Mouse (Mus musculus): ENCODE measurements around the gene Olfr1029. TPM values are rescaled to one million over a fixed set of nuclear protein-coding genes. Genes with fewer than 3 reads are reported as not detected.
"Not testable (repeated sequence)": the region's sequence is repeated elsewhere in the genome, so short reads cannot be mapped to it uniquely, and the experiment has no call there.

The Olfr1029 gene
- polyA plus RNA-seq (2014; fragmentation: Nextera tagmentation; extraction: Ambion mirVana): not detected in 2 replicates

DNA sequence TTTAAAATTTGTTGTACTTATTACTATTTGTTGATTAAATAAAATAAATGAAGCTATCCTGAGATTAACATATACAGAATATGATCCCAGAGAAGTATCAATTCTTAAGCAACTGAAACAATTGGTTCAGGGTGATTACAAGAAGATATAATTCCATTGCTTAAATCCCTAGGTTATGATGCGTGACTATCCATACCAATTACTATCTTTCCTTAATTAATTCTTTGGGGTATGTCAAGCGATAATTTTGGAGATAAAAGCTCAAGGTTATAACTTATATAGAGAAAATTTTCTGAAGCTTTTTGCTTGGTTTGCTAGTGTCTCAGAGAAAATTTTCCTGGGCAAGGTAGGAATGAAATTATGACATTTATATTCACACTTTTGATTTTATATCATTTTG is at the start of gene Olfr1029:
Gene Olfr1029 (plus strand): TSS at position 301 of the 400 bp plus-strand sequence.
- H3K27ac ChIP-seq (ENCODE audit: low read depth, low read length): no peak within 1 kb of the TSS
- DNase-seq (ENCODE audit: low spot score) (no peak), ATAC-seq (replicated peaks; ENCODE audit: low FRiP score) (no peak)
- no peaks in the 10 kb centered on the region for H3K4me1 ChIP-seq (replicated peaks; ENCODE audit: control insufficient read depth, insufficient read depth, low read length)
- H3K4me2 ChIP-seq (ENCODE audit: low read depth, low read length, severe bottlenecking): no peak within 1 kb of the TSS
- no peaks in the 10 kb centered on the region for H3K27me3 ChIP-seq (ENCODE audit: control insufficient read depth, insufficient read depth, low read length)
- no peaks in the 10 kb centered on the region for H3K36me3 ChIP-seq (ENCODE audit: control insufficient read depth, insufficient read depth, low read length)
- whole genome bisulfite sequencing: 81% methylated on average over 2 of the region's 2 CpGs
- no peak within 1 kb of the TSS for H3K4me3 ChIP-seq (ENCODE audit: low read depth, low read length)
- H3K9ac ChIP-seq (ENCODE audit: low read length): no peak within 1 kb of the TSS
- no peaks in the 10 kb centered on the region for H3K9me3 ChIP-seq (ENCODE audit: control insufficient read depth, low read length)

DNA sequence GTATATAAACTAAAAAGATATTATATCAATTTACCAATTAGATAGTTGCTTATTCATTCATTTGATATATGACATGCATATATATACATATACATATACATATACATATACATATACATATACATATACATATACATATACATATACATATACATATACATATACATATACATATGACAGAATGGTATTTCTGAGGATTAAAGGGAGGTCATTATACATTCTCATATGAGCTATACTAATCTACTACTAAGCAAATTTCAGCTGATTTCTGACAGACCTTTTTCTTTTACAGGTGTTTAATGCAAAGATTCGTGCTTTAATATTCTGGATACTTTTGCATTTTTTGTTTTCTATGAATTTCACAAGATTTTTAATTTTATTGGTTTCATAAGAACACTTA is 23.6 kb upstream of the Olfr1029 start, which contains the start of gene Olfr1028:
Gene Olfr1028 (plus strand): TSS at position 301 of the 400 bp plus-strand sequence.
- Histone ChIP-seq H3K9me3 (ENCODE audit: control insufficient read depth, low read length) (no peaks in the 10 kb centered on the region), H3K4me1 (replicated peaks; ENCODE audit: control insufficient read depth, insufficient read depth, low read length) (no peaks in the 10 kb centered on the region), H3K27me3 (ENCODE audit: control insufficient read depth, insufficient read depth, low read length) (no peaks in the 10 kb centered on the region), H3K4me2 (ENCODE audit: low read depth, low read length, severe bottlenecking) (no peak within 1 kb of the TSS), H3K36me3 (ENCODE audit: control insufficient read depth, insufficient read depth, low read length) (no peaks in the 10 kb centered on the region), H3K27ac (ENCODE audit: low read depth, low read length) (no peak within 1 kb of the TSS), H3K4me3 (ENCODE audit: low read depth, low read length) (no peak within 1 kb of the TSS), H3K9ac (ENCODE audit: low read length) (no peak within 1 kb of the TSS)
- WGBS: 83% methylated on average over 1 of the region's 1 CpGs
- ATAC-seq (replicated peaks; ENCODE audit: low FRiP score) (no peak), DNase-seq (ENCODE audit: low spot score) (no peak)

DNA sequence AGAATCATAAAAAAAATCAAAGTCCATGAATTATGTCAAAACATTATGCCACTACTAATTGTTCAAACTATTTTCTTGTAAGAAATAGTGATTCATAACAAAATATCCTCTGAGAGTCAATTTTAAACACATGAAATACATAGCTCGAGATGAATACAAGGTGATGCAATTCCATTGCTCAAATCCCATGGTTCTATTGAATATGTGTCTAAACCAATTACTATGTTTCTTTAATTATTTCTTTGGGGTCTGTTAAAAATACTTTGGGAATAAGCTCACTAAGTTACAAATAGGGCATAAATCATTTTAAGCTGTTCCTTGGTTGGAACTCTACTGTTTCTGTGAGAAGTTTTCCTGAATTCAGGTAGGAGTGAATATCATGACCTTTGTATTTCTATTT is 5.3 kb downstream of the Olfr1029 start, which contains the start of gene Olfr1030:
Gene Olfr1030 (plus strand): TSS at position 301 of the 400 bp plus-strand sequence.
- Histone ChIP-seq H3K36me3 (ENCODE audit: control insufficient read depth, insufficient read depth, low read length) (no peaks in the 10 kb centered on the region), H3K4me2 (ENCODE audit: low read depth, low read length, severe bottlenecking) (no peak within 1 kb of the TSS), H3K27me3 (ENCODE audit: control insufficient read depth, insufficient read depth, low read length) (no peaks in the 10 kb centered on the region), H3K4me1 (replicated peaks; ENCODE audit: control insufficient read depth, insufficient read depth, low read length) (no peaks in the 10 kb centered on the region), H3K27ac (ENCODE audit: low read depth, low read length) (no peak within 1 kb of the TSS), H3K4me3 (ENCODE audit: low read depth, low read length) (no peak within 1 kb of the TSS), H3K9ac (ENCODE audit: low read length) (no peak within 1 kb of the TSS), H3K9me3 (ENCODE audit: control insufficient read depth, low read length) (no peaks in the 10 kb centered on the region)
- 83% methylated on average over 1 of the region's 1 CpGs for WGBS
- ATAC-seq (replicated peaks; ENCODE audit: low FRiP score) (no peak), DNase-seq (ENCODE audit: low spot score) (no peak)

DNA sequence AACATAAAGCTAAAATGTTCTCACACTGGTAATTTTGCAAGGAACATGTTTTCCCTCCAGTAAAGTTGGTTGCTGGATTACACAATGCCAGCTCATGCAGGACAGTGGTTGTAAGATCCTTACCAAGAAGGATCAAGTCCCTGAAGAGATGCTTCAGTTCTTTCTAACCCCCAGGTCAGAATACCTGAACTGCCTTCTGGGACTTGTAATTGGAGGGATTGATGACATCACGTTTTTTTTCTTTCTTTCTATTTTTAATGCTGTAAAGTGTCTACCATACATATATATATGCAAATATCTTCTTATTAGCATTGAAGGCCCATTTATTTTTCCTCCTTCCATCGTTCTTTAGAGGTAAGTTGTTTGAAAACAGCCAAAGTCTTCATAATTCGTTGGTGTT is 16.3 kb downstream of the Olfr1029 start, which contains the start of gene Olfr1031:
Gene Olfr1031 (plus strand): TSS at position 301 of the 400 bp plus-strand sequence.
- Histone ChIP-seq H3K4me2 (ENCODE audit: low read depth, low read length, severe bottlenecking) (no peak within 1 kb of the TSS), H3K36me3 (ENCODE audit: control insufficient read depth, insufficient read depth, low read length) (no peaks in the 10 kb centered on the region), H3K9ac (ENCODE audit: low read length) (no peak within 1 kb of the TSS), H3K27ac (ENCODE audit: low read depth, low read length) (no peak within 1 kb of the TSS), H3K27me3 (ENCODE audit: control insufficient read depth, insufficient read depth, low read length) (no peaks in the 10 kb centered on the region), H3K4me3 (ENCODE audit: low read depth, low read length) (no peak within 1 kb of the TSS), H3K4me1 (replicated peaks; ENCODE audit: control insufficient read depth, insufficient read depth, low read length) (no peaks in the 10 kb centered on the region), H3K9me3 (ENCODE audit: control insufficient read depth, low read length) (no peaks in the 10 kb centered on the region)
- 69% methylated on average over 3 of the region's 3 CpGs for WGBS
- no peak for ATAC-seq (replicated peaks; ENCODE audit: low FRiP score)
- no peak for DNase-seq (ENCODE audit: low spot score)

DNA sequence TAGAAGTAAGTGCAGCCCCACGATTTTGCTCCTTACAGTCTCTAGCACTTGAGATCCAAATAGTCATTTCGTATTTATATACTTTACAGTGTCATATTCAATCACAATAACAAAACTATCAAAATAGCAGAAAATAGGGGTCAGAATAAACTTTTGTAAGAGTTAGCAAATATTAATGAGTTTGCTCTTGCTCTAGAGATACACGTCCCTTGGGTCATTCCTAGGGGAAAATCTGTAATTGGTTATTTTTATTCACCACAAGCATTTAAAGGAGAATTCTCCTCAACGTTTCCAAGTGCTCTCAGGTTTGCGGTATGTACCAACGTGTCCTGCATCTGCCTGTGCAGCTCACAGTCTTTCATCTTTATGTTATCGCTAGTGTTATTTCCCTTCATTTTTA is 31.5 kb downstream of the Olfr1029 start, which contains the start of gene Olfr1032:
Gene Olfr1032 (plus strand): TSS at position 301 of the 400 bp plus-strand sequence.
- Histone ChIP-seq H3K4me2 (ENCODE audit: low read depth, low read length, severe bottlenecking) (no peak within 1 kb of the TSS), H3K36me3 (ENCODE audit: control insufficient read depth, insufficient read depth, low read length) (no peaks in the 10 kb centered on the region), H3K4me3 (ENCODE audit: low read depth, low read length) (no peak within 1 kb of the TSS), H3K27me3 (ENCODE audit: control insufficient read depth, insufficient read depth, low read length) (no peaks in the 10 kb centered on the region), H3K9me3 (ENCODE audit: control insufficient read depth, low read length) (no peaks in the 10 kb centered on the region), H3K27ac (ENCODE audit: low read depth, low read length) (no peak within 1 kb of the TSS), H3K4me1 (replicated peaks; ENCODE audit: control insufficient read depth, insufficient read depth, low read length) (no peaks in the 10 kb centered on the region), H3K9ac (ENCODE audit: low read length) (no peak within 1 kb of the TSS)
- ATAC-seq (replicated peaks; ENCODE audit: low FRiP score) (no peak), DNase-seq (ENCODE audit: low spot score) (no peak)
- WGBS: 82% methylated on average over 7 of the region's 7 CpGs

DNA sequence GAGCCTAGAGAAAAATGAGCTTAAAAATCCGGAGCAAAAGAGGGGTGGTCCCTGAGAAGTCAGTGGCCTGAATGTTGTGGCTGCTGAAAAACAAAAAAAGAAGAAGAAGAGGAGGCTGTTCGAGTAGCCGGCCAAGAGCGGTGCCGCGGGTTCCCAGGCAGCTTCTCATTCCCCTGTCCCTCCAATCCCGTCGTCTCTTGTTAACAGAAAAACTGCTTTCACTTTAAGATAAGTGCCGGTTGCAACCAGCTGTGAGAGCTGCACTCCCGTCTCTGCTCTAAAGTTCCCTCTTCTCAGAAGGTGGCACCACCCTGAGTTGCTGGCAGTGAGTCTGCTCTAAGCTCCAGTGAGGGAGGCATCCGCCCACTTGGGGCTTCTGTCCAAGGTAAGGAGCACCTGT is 46.7 kb downstream of the Olfr1029 start, which contains the start of gene Olfr1033:
Gene Olfr1033 (plus strand): TSS at position 228 of the 400 bp plus-strand sequence.
- ATAC-seq (replicated peaks; ENCODE audit: low FRiP score); DNase-seq (ENCODE audit: low spot score): not testable (repeated sequence)

DNA sequence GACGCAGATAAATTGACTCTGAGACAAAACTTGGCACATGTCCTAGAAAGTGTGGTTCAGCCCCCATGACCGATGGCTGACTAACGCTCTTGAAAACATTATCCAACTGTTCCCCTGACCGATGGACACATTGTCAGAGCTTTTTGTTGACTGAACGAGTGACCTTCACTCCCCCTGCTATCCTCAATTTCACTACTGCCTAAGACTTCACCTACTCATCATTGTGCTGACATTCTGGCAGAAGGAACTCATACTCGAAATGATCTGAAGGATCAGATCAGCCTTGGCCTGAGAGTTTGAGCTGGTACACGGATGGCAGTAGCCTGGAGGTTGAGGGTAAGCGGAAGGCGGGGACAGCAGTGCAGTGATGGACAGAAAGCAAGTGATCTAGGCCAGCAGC is 47.8 kb downstream of the Olfr1029 start:
- WGBS: 84% methylated on average over 3 of the region's 9 CpGs
- H3K36me3 ChIP-seq (ENCODE audit: control insufficient read depth, insufficient read depth, low read length); DNase-seq (ENCODE audit: low spot score); ATAC-seq (replicated peaks; ENCODE audit: low FRiP score); H3K27ac ChIP-seq (ENCODE audit: low read depth, low read length); H3K4me2 ChIP-seq (ENCODE audit: low read depth, low read length, severe bottlenecking); H3K27me3 ChIP-seq (ENCODE audit: control insufficient read depth, insufficient read depth, low read length); H3K9me3 ChIP-seq (ENCODE audit: control insufficient read depth, low read length); H3K4me3 ChIP-seq (ENCODE audit: low read depth, low read length); H3K9ac ChIP-seq (ENCODE audit: low read length); H3K4me1 ChIP-seq (replicated peaks; ENCODE audit: control insufficient read depth, insufficient read depth, low read length): not testable (repeated sequence)

More for the DNA sequence above, 46.7 kb downstream of the Olfr1029 start, which contains the start of gene Olfr1033:
- not testable (repeated sequence) for H3K9me3 ChIP-seq (ENCODE audit: control insufficient read depth, low read length); H3K27ac ChIP-seq (ENCODE audit: low read depth, low read length); H3K4me1 ChIP-seq (replicated peaks; ENCODE audit: control insufficient read depth, insufficient read depth, low read length); H3K9ac ChIP-seq (ENCODE audit: low read length); H3K36me3 ChIP-seq (ENCODE audit: control insufficient read depth, insufficient read depth, low read length); H3K27me3 ChIP-seq (ENCODE audit: control insufficient read depth, insufficient read depth, low read length)
- Histone ChIP-seq H3K4me3 (ENCODE audit: low read depth, low read length) (0 out of 2 replicates have a peak within 1 kb of the TSS, but pooled peaks have one; percentile 5), H3K4me2 (ENCODE audit: low read depth, low read length, severe bottlenecking) (peak within 1 kb of the TSS; percentile 34; the same call in 1 of the 2 replicates)
- WGBS: 6% methylated on average over 11 of the region's 11 CpGs

Measured in forebrain, embryonic 11.5 days (tissue).